Mouse (Mus musculus) stomach, postnatal 0 days (tissue): ENCODE measurements around the gene Nacc1.

Source experiments
- CTCF ChIP-seq: IDR thresholded peaks from 2 replicates; pipeline ENCODE4 v1.5.1; 2016; ENCODE audit warnings: antibody characterized with exemption, low read depth, mild to moderate bottlenecking, moderate library complexity
- EP300 ChIP-seq: optimal IDR thresholded peaks from 2 replicates; pipeline ENCODE3; 2016; ENCODE audit warnings: antibody characterized with exemption

GRCm38 (mm10) chr8:84706610-84707266, 19.1 kb upstream of the Nacc1 start:
- no peak for TF ChIP-seq CTCF
- no peak for TF ChIP-seq EP300
